9 mouse cellular contexts compared by ENCODE assay signal in genomic region chr6:29468851-29469250, GRCm38 (mm10). TPM values are rescaled to one million over a fixed set of nuclear protein-coding genes. Genes with fewer than 3 reads are reported as not detected.
DNase-seq lines count a peak whose midpoint lies in the region; ATAC-seq lines count a peak whose summit lies in the region.
"Had no signal": no experiment of that assay in that cellular context is flagged by ENCODE, and none has a peak within 500 bp of the region (broad histone marks: within the 10 kb centered on the region; RNA-seq: fewer than 3 reads in every experiment).

No protein-coding gene starts in this region.

- H3K4me1 ChIP-seq in lung, embryonic 15.5 days: peaks cover 10% of the 10 kb centered on the region; the same call in 1 of the 2 replicates
- peaks cover 20% of the 10 kb centered on the region for H3K4me1 ChIP-seq in hindbrain, embryonic 10.5 days (replicated peaks)
- peaks cover 20% of the 10 kb centered on the region for H3K4me1 ChIP-seq in limb, embryonic 10.5 days
- peaks cover 15% of the 10 kb centered on the region for H3K4me1 ChIP-seq in neural tube, embryonic 15.5 days

- 83% methylated on average over 3 of the region's 3 CpGs for WGBS in lung, embryonic 15.5 days
- WGBS in hindbrain, embryonic 10.5 days: 92% methylated on average over 3 of the region's 3 CpGs
- WGBS in limb, embryonic 10.5 days: 87% methylated on average over 3 of the region's 3 CpGs
- WGBS in neural tube, embryonic 15.5 days: 92% methylated on average over 3 of the region's 3 CpGs

- H3K27ac ChIP-seq in lung, embryonic 15.5 days: no peak overlapping the region
- no peak overlapping the region for H3K27ac ChIP-seq in hindbrain, embryonic 10.5 days
- no peak overlapping the region for H3K27ac ChIP-seq in limb, embryonic 10.5 days
- no peak overlapping the region for H3K27ac ChIP-seq in neural tube, embryonic 15.5 days (replicated peaks)

- H3K4me2 ChIP-seq in lung, embryonic 15.5 days: peak overlapping the region; percentile 80
- peak overlapping the region; percentile 71 for H3K4me2 ChIP-seq in neural tube, embryonic 15.5 days

- no peak for ATAC-seq in lung, embryonic 15.5 days (ENCODE audit: borderline replicate concordance, extremely low read depth, low FRiP score, low TSS enrichment)
- no peak for ATAC-seq in neural tube, embryonic 15.5 days (ENCODE audit: low FRiP score)
- ATAC-seq in frontal cortex, adult (ENCODE audit: low TSS enrichment): no peak

- peaks cover 8% of the 10 kb centered on the region for H3K36me3 ChIP-seq in lung, embryonic 15.5 days
- H3K36me3 ChIP-seq in hindbrain, embryonic 10.5 days: peaks cover 24% of the 10 kb centered on the region
- H3K36me3 ChIP-seq in limb, embryonic 10.5 days: peaks cover 26% of the 10 kb centered on the region
- peaks cover 19% of the 10 kb centered on the region for H3K36me3 ChIP-seq in neural tube, embryonic 15.5 days

- H3K9me3 ChIP-seq in lung, embryonic 15.5 days: no peaks in the 10 kb centered on the region
- H3K9me3 ChIP-seq in hindbrain, embryonic 10.5 days: no peaks in the 10 kb centered on the region
- no peaks in the 10 kb centered on the region for H3K9me3 ChIP-seq in limb, embryonic 10.5 days (replicated peaks)
- no peaks in the 10 kb centered on the region for H3K9me3 ChIP-seq in neural tube, embryonic 15.5 days (replicated peaks)

- H3K9ac ChIP-seq in lung, embryonic 15.5 days: peak overlapping the region; percentile 58
- H3K9ac ChIP-seq in neural tube, embryonic 15.5 days (replicated peaks): peak overlapping the region; percentile 65; the same call in 1 of the 2 replicates

- no peak for DNase-seq in lung, postnatal 4 days
- DNase-seq in hindbrain, embryonic 10.5 days (ENCODE audit: low spot score): no peak
- no peak for DNase-seq in limb, embryonic 10.5 days (ENCODE audit: low spot score)
- no peak for DNase-seq in cerebellum, adult 18-20 months
- no peak for DNase-seq in right cerebral cortex, postnatal 10 days (ENCODE audit: low spot score in 2 of 2)

- peak overlapping the region; percentile 76 for H3K4me3 ChIP-seq in lung, embryonic 15.5 days
- H3K4me3 ChIP-seq in hindbrain, embryonic 10.5 days: peak overlapping the region; percentile 76
- H3K4me3 ChIP-seq in limb, embryonic 10.5 days: peak overlapping the region; percentile 79
- peak overlapping the region; percentile 84 for H3K4me3 ChIP-seq in neural tube, embryonic 15.5 days (replicated peaks)

- H3K27me3 ChIP-seq in lung, embryonic 15.5 days: no peaks in the 10 kb centered on the region
- peaks cover 9% of the 10 kb centered on the region for H3K27me3 ChIP-seq in hindbrain, embryonic 10.5 days (ENCODE audit: insufficient read depth, poor library complexity, severe bottlenecking)
- H3K27me3 ChIP-seq in limb, embryonic 10.5 days (ENCODE audit: low read depth, poor library complexity, severe bottlenecking): no peaks in the 10 kb centered on the region
- H3K27me3 ChIP-seq in neural tube, embryonic 15.5 days (replicated peaks): no peaks in the 10 kb centered on the region
- H3K27me3 ChIP-seq: Patski had no signal

RNA-seq across cellular contexts. Expression of gene Atp6v1f, which starts 1.3 kb away (rescaled TPM):
- 201 and 209 TPM in 2 replicates for polyA plus RNA-seq in lung, embryonic 15.5 days (2015; fragmentation: Nextera tagmentation; extraction: Ambion mirVana)
- polyA plus RNA-seq in hindbrain, embryonic 10.5 days (2016; fragmentation: Nextera tagmentation; extraction: Ambion mirVana): 226 and 252 TPM in 2 replicates
- polyA plus RNA-seq in limb, embryonic 10.5 days (2016; fragmentation: Nextera tagmentation; extraction: Ambion mirVana): 185 and 196 TPM in 2 replicates
- polyA plus RNA-seq in neural tube, embryonic 15.5 days (2015; fragmentation: Nextera tagmentation; extraction: Ambion mirVana): 347 and 386 TPM in 2 replicates

RNA-seq across cellular contexts. Expression of gene Atp6v1fnb, which starts 2.4 kb away (rescaled TPM):
- polyA plus RNA-seq in lung, embryonic 15.5 days (2015; fragmentation: Nextera tagmentation; extraction: Ambion mirVana): not detected in 2 replicates
- polyA plus RNA-seq in hindbrain, embryonic 10.5 days (2016; fragmentation: Nextera tagmentation; extraction: Ambion mirVana): not detected in 2 replicates
- 0.34 TPM in 1 of 2 replicates, not detected in the other for polyA plus RNA-seq in limb, embryonic 10.5 days (2016; fragmentation: Nextera tagmentation; extraction: Ambion mirVana)
- polyA plus RNA-seq in neural tube, embryonic 15.5 days (2015; fragmentation: Nextera tagmentation; extraction: Ambion mirVana): 0.40 and 0.68 TPM in 2 replicates
- polyA plus RNA-seq: Patski had no signal

RNA-seq across cellular contexts. Expression of gene Flnc, which starts 35.8 kb away (rescaled TPM):
- polyA plus RNA-seq in lung, embryonic 15.5 days (2015; fragmentation: Nextera tagmentation; extraction: Ambion mirVana): 5.8 and 6.7 TPM in 2 replicates
- 3.6 and 4.1 TPM in 2 replicates for polyA plus RNA-seq in hindbrain, embryonic 10.5 days (2016; fragmentation: Nextera tagmentation; extraction: Ambion mirVana)
- 3.7 and 5.6 TPM in 2 replicates for polyA plus RNA-seq in limb, embryonic 10.5 days (2016; fragmentation: Nextera tagmentation; extraction: Ambion mirVana)
- 5.2 and 5.3 TPM in 2 replicates for polyA plus RNA-seq in neural tube, embryonic 15.5 days (2015; fragmentation: Nextera tagmentation; extraction: Ambion mirVana)

RNA-seq across cellular contexts. Expression of gene Kcp, which starts 38.9 kb away (rescaled TPM):
- polyA plus RNA-seq in lung, embryonic 15.5 days (2015; fragmentation: Nextera tagmentation; extraction: Ambion mirVana): 14.0 and 14.1 TPM in 2 replicates
- polyA plus RNA-seq in hindbrain, embryonic 10.5 days (2016; fragmentation: Nextera tagmentation; extraction: Ambion mirVana): 13.5 TPM in 2 replicates
- polyA plus RNA-seq in limb, embryonic 10.5 days (2016; fragmentation: Nextera tagmentation; extraction: Ambion mirVana): 37.2 and 43.9 TPM in 2 replicates
- 19.0 and 21.5 TPM in 2 replicates for polyA plus RNA-seq in neural tube, embryonic 15.5 days (2015; fragmentation: Nextera tagmentation; extraction: Ambion mirVana)

RNA-seq across cellular contexts. Expression of gene Irf5, which starts 57.6 kb away (rescaled TPM):
- polyA plus RNA-seq in lung, embryonic 15.5 days (2015; fragmentation: Nextera tagmentation; extraction: Ambion mirVana): 4.4 and 6.2 TPM in 2 replicates
- 2.8 and 3.1 TPM in 2 replicates for polyA plus RNA-seq in hindbrain, embryonic 10.5 days (2016; fragmentation: Nextera tagmentation; extraction: Ambion mirVana)
- 3.2 and 4.2 TPM in 2 replicates for polyA plus RNA-seq in limb, embryonic 10.5 days (2016; fragmentation: Nextera tagmentation; extraction: Ambion mirVana)
- 2.7 and 4.9 TPM in 2 replicates for polyA plus RNA-seq in neural tube, embryonic 15.5 days (2015; fragmentation: Nextera tagmentation; extraction: Ambion mirVana)
